Mouse (Mus musculus): ENCODE results near the gene Lcmt2. TPM values are rescaled to one million over a fixed set of nuclear protein-coding genes. Genes with fewer than 3 reads are reported as not detected.

The Lcmt2 gene
- polyA plus RNA-seq (2012; rRNA removed), result 9.2 and 11.1 TPM in 2 replicates

GRCm38 (mm10) chr2:121140018-121140882 lies at the start of gene Lcmt2, which contains the start of gene Adal:
Gene Lcmt2 (minus strand): TSS chr2:121140653.
Gene Adal (plus strand): TSS chr2:121140428.

GRCm38 (mm10) chr2:121170980-121171742 lies 30.7 kb upstream of the Lcmt2 start, which contains the start of gene Zscan29:
Gene Zscan29 (minus strand): TSS chr2:121171125.

GRCm38 (mm10) chr2:121170481-121170971 lies 30.1 kb upstream of the Lcmt2 start, which contains the start of gene Tubgcp4:
Gene Tubgcp4 (plus strand): TSS chr2:121170654.

GRCm38 (mm10) chr2:121109695-121110094 lies 30.8 kb downstream of the Lcmt2 start, which contains the start of gene Tgm7:
Gene Tgm7 (minus strand): TSS chr2:121109795.

GRCm38 (mm10) chr2:121085480-121086185 lies 54.8 kb downstream of the Lcmt2 start, which contains the start of gene Tgm5:
Gene Tgm5 (minus strand): TSS chr2:121085841.

Other genes with a start within 250 kb of the Lcmt2 start
- 23.3 TPM in 2 replicates for gene Ubr1, start 169.9 kb downstream of the Lcmt2 start, polyA plus RNA-seq (2012; rRNA removed)
- gene Tmem62, start 163.6 kb downstream of the Lcmt2 start, polyA plus RNA-seq (2012; rRNA removed), result 11.6 and 12.5 TPM in 2 replicates
- gene Ccndbp1, start 132.2 kb downstream of the Lcmt2 start, polyA plus RNA-seq (2012; rRNA removed), result 62.9 and 64.2 TPM in 2 replicates
- 0.28 and 0.61 TPM in 2 replicates for gene Epb42, start 103.6 kb downstream of the Lcmt2 start, polyA plus RNA-seq (2012; rRNA removed)
- 0.06 TPM in 1 of 2 replicates, not detected in the other for gene Tgm5, start 54.8 kb downstream of the Lcmt2 start, polyA plus RNA-seq (2012; rRNA removed)
- gene Tgm7, start 30.9 kb downstream of the Lcmt2 start, polyA plus RNA-seq (2012; rRNA removed), result 0.11 and 0.12 TPM in 2 replicates
- 23.4 and 26.9 TPM in 2 replicates for gene Adal, start 225 bp downstream of the Lcmt2 start, polyA plus RNA-seq (2012; rRNA removed)
- 52.5 and 55.1 TPM in 2 replicates for gene Tubgcp4, start 30.0 kb upstream of the Lcmt2 start, polyA plus RNA-seq (2012; rRNA removed)
- 7.2 and 7.3 TPM in 2 replicates for gene Zscan29, start 30.5 kb upstream of the Lcmt2 start, polyA plus RNA-seq (2012; rRNA removed)
- 149 and 152 TPM in 2 replicates for gene Trp53bp1, start 130.8 kb upstream of the Lcmt2 start, polyA plus RNA-seq (2012; rRNA removed)
- 13.2 and 15.6 TPM in 2 replicates for gene Map1a, start 148.9 kb upstream of the Lcmt2 start, polyA plus RNA-seq (2012; rRNA removed)
- 25.1 and 25.2 TPM in 2 replicates for gene Ppip5k1, start 214.7 kb upstream of the Lcmt2 start, polyA plus RNA-seq (2012; rRNA removed)
- 37.0 and 45.0 TPM in 2 replicates for gene Ckmt1, start 217.1 kb upstream of the Lcmt2 start, polyA plus RNA-seq (2012; rRNA removed)
- gene Strc, start 246.5 kb upstream of the Lcmt2 start, polyA plus RNA-seq (2012; rRNA removed), result 0.01 and 0.06 TPM in 2 replicates